Mouse (Mus musculus): ENCODE measurements around the gene Cyp4v3. TPM values are rescaled to one million over a fixed set of nuclear protein-coding genes. Genes with fewer than 3 reads are reported as not detected.
"Not testable (repeated sequence)": the region's sequence is repeated elsewhere in the genome, so short reads cannot be mapped to it uniquely, and the experiment has no call there.

Cyp4v3 gene
- polyA plus RNA-seq, 1 experiment from 2014 or later: 0.56 TPM

- no peaks in the 10 kb centered on the region for H3K27me3 ChIP-seq
- H3K36me3 ChIP-seq: no peaks in the 10 kb centered on the region
- no peak overlapping the region for H3K4me3 ChIP-seq
- 18% methylated on average over 6 of the region's 6 CpGs for WGBS
- H3K9me3 ChIP-seq: no peaks in the 10 kb centered on the region
- H3K4me1 ChIP-seq: no peaks in the 10 kb centered on the region
- no peak overlapping the region for H3K4me2 ChIP-seq (replicated peaks)
- H3K27ac ChIP-seq (replicated peaks): no peak overlapping the region
- peak; percentile 68 for ATAC-seq (replicated peaks)
- H3K9ac ChIP-seq (replicated peaks): no peak overlapping the region
Observed at GRCm38 (mm10) chr8:45345031-45345430, 12.0 kb upstream of the Cyp4v3 start.

GRCm38 (mm10) chr8:45344298-45344697 lies 11.3 kb upstream of the Cyp4v3 start:
- 94% methylated on average over 8 of the region's 8 CpGs for WGBS
- Histone ChIP-seq H3K9ac (replicated peaks) (no peak overlapping the region), H3K4me2 (replicated peaks) (no peak overlapping the region), H3K36me3 (no peaks in the 10 kb centered on the region), H3K4me1 (no peaks in the 10 kb centered on the region), H3K9me3 (no peaks in the 10 kb centered on the region), H3K27ac (replicated peaks) (no peak overlapping the region), H3K27me3 (no peaks in the 10 kb centered on the region), H3K4me3 (no peak overlapping the region)
- no peak for ATAC-seq (replicated peaks)

- no peaks in the 10 kb centered on the region for H3K27me3 ChIP-seq
Observed at GRCm38 (mm10) chr8:45341630-45342628, 8.9 kb upstream of the Cyp4v3 start.

GRCm38 (mm10) chr8:45333493-45333892 lies 477 bp upstream of the Cyp4v3 start:
- H3K4me2 ChIP-seq (replicated peaks): peak overlapping the region; percentile 94
- peak; percentile 51 for ATAC-seq (replicated peaks)
- H3K36me3 ChIP-seq: no peaks in the 10 kb centered on the region
- no peaks in the 10 kb centered on the region for H3K9me3 ChIP-seq
- H3K9ac ChIP-seq (replicated peaks): peak overlapping the region; percentile 56
- H3K4me3 ChIP-seq: peak overlapping the region; percentile 52
- peaks cover 5% of the 10 kb centered on the region for H3K4me1 ChIP-seq
- no peak overlapping the region for H3K27ac ChIP-seq (replicated peaks)
- 3% methylated on average over 8 of the region's 8 CpGs for WGBS
- H3K27me3 ChIP-seq: no peaks in the 10 kb centered on the region

More at GRCm38 (mm10) chr8:45341630-45342628, 8.9 kb upstream of the Cyp4v3 start:
- H3K4me3 ChIP-seq: no peak overlapping the region
- no peak overlapping the region for H3K4me2 ChIP-seq (replicated peaks)
- WGBS: 86% methylated on average over 12 of the region's 12 CpGs
- H3K36me3 ChIP-seq: no peaks in the 10 kb centered on the region
- no peaks in the 10 kb centered on the region for H3K9me3 ChIP-seq
- H3K4me1 ChIP-seq: no peaks in the 10 kb centered on the region
- no peak overlapping the region for H3K9ac ChIP-seq (replicated peaks)
- no peak for ATAC-seq (replicated peaks)
- H3K27ac ChIP-seq (replicated peaks): no peak overlapping the region

GRCm38 (mm10) chr8:45330856-45331255 lies 2.2 kb downstream of the Cyp4v3 start:
- Histone ChIP-seq H3K9me3 (no peaks in the 10 kb centered on the region), H3K4me1 (peaks cover 5% of the 10 kb centered on the region), H3K27ac (replicated peaks) (no peak overlapping the region), H3K27me3 (no peaks in the 10 kb centered on the region), H3K4me2 (replicated peaks) (no peak overlapping the region), H3K9ac (replicated peaks) (no peak overlapping the region), H3K4me3 (no peak overlapping the region), H3K36me3 (no peaks in the 10 kb centered on the region)
- no peak for ATAC-seq (replicated peaks)
- WGBS: 76% methylated on average over 3 of the region's 3 CpGs

GRCm38 (mm10) chr8:45329206-45329980 lies 3.6 kb downstream of the Cyp4v3 start:
- no peaks in the 10 kb centered on the region for H3K36me3 ChIP-seq
- no peak overlapping the region for H3K4me2 ChIP-seq (replicated peaks)
- no peak for ATAC-seq (replicated peaks)
- no peaks in the 10 kb centered on the region for H3K9me3 ChIP-seq
- H3K4me3 ChIP-seq: no peak overlapping the region
- H3K27ac ChIP-seq (replicated peaks): no peak overlapping the region
- H3K4me1 ChIP-seq: peaks cover 5% of the 10 kb centered on the region
- no peak overlapping the region for H3K9ac ChIP-seq (replicated peaks)
- WGBS: 93% methylated on average over 6 of the region's 6 CpGs
- H3K27me3 ChIP-seq: no peaks in the 10 kb centered on the region

GRCm38 (mm10) chr8:45327076-45327475 lies 5.9 kb downstream of the Cyp4v3 start:
- not testable (repeated sequence) for H3K4me2 ChIP-seq (replicated peaks); H3K36me3 ChIP-seq; H3K27ac ChIP-seq (replicated peaks); H3K4me1 ChIP-seq; H3K9me3 ChIP-seq; ATAC-seq (replicated peaks); H3K4me3 ChIP-seq; H3K9ac ChIP-seq (replicated peaks); H3K27me3 ChIP-seq

GRCm38 (mm10) chr8:45324151-45324550 lies 8.9 kb downstream of the Cyp4v3 start:
- H3K36me3 ChIP-seq: no peaks in the 10 kb centered on the region
- H3K9ac ChIP-seq (replicated peaks): no peak overlapping the region
- ATAC-seq (replicated peaks): no peak
- H3K27me3 ChIP-seq: no peaks in the 10 kb centered on the region
- WGBS: 86% methylated on average over 4 of the region's 4 CpGs
- H3K4me1 ChIP-seq: no peaks in the 10 kb centered on the region
- H3K4me3 ChIP-seq: no peak overlapping the region
- H3K27ac ChIP-seq (replicated peaks): no peak overlapping the region
- no peaks in the 10 kb centered on the region for H3K9me3 ChIP-seq
- H3K4me2 ChIP-seq (replicated peaks): no peak overlapping the region

GRCm38 (mm10) chr8:45321365-45321764 lies 11.7 kb downstream of the Cyp4v3 start:
- Histone ChIP-seq H3K36me3 (no peaks in the 10 kb centered on the region), H3K27ac (replicated peaks) (no peak overlapping the region), H3K4me1 (no peaks in the 10 kb centered on the region), H3K9me3 (no peaks in the 10 kb centered on the region), H3K4me3 (no peak overlapping the region), H3K4me2 (replicated peaks) (no peak overlapping the region), H3K9ac (replicated peaks) (no peak overlapping the region), H3K27me3 (no peaks in the 10 kb centered on the region)
- no peak for ATAC-seq (replicated peaks)
- 84% methylated on average over 2 of the region's 2 CpGs for WGBS

- H3K27ac ChIP-seq (replicated peaks): no peak overlapping the region
- 74% methylated on average over 1 of the region's 1 CpGs for WGBS
- H3K9ac ChIP-seq (replicated peaks): no peak overlapping the region
- no peak overlapping the region for H3K4me2 ChIP-seq (replicated peaks)
- H3K36me3 ChIP-seq: no peaks in the 10 kb centered on the region
- ATAC-seq (replicated peaks): no peak
- no peaks in the 10 kb centered on the region for H3K27me3 ChIP-seq
- no peaks in the 10 kb centered on the region for H3K9me3 ChIP-seq
- H3K4me1 ChIP-seq: no peaks in the 10 kb centered on the region
- H3K4me3 ChIP-seq: no peak overlapping the region
Observed at GRCm38 (mm10) chr8:45320930-45321329, 12.1 kb downstream of the Cyp4v3 start.

GRCm38 (mm10) chr8:45310967-45311366 lies 22.0 kb downstream of the Cyp4v3 start:
- WGBS: 87% methylated on average over 4 of the region's 4 CpGs
- Histone ChIP-seq H3K27me3 (no peaks in the 10 kb centered on the region), H3K36me3 (no peaks in the 10 kb centered on the region), H3K4me1 (no peaks in the 10 kb centered on the region), H3K27ac (replicated peaks) (no peak overlapping the region), H3K9ac (replicated peaks) (no peak overlapping the region), H3K4me2 (replicated peaks) (no peak overlapping the region), H3K4me3 (no peak overlapping the region), H3K9me3 (no peaks in the 10 kb centered on the region)
- ATAC-seq (replicated peaks): no peak

- no peak for ATAC-seq (replicated peaks)
- no peaks in the 10 kb centered on the region for H3K9me3 ChIP-seq
- H3K9ac ChIP-seq (replicated peaks): no peak within 1 kb of the TSS
- no peak within 1 kb of the TSS for H3K4me3 ChIP-seq
- H3K27me3 ChIP-seq: no peaks in the 10 kb centered on the region
- H3K27ac ChIP-seq (replicated peaks): no peak within 1 kb of the TSS
- 90% methylated on average over 13 of the region's 13 CpGs for WGBS
- no peaks in the 10 kb centered on the region for H3K36me3 ChIP-seq
- no peaks in the 10 kb centered on the region for H3K4me1 ChIP-seq
- H3K4me2 ChIP-seq (replicated peaks): no peak within 1 kb of the TSS
Observed at GRCm38 (mm10) chr8:45308366-45308765, 24.6 kb downstream of the Cyp4v3 start, which contains the start of gene Gm45753. Gm45753 (minus strand) TSS chr8:45308466.
